Mouse (Mus musculus) left cerebral cortex, adult 2 months (tissue): ENCODE results near the gene Akap14. TPM values are rescaled to one million over a fixed set of nuclear protein-coding genes. Genes with fewer than 3 reads are reported as not detected.
"Not testable (repeated sequence)": the region's sequence is repeated elsewhere in the genome, so short reads cannot be mapped to it uniquely, and the experiment has no call there.

Source experiments
- DNase-seq, 2 experiments: peaks; one replicate each; pipeline ENCODE4 v3.0.0; 2021 to 2022; ENCODE audit warnings: low spot score in 2 of 2, mixed read lengths in 1 of 2; ENCODE audit errors: extremely low spot score in 1 of 2
- H3K27ac ChIP-seq: fragments of 200-600 bp; 2 replicates; pipeline ENCODE4 v1.8.1; 2022
- H3K4me3 ChIP-seq: fragments of 200-600 bp; 2 replicates; pipeline ENCODE4 v1.8.1; 2022
- CTCF ChIP-seq: fragments of 200-600 bp; IDR thresholded peaks from 2 replicates; pipeline ENCODE4 v1.8.1; 2022; ENCODE audit warnings: antibody characterized with exemption, mild to moderate bottlenecking, moderate library complexity
- intact Hi-C: fragments of 180-260 bp; cut with DNase I; formaldehyde crosslinking; loops from one replicate; pipeline ENCODE4 v1.15.1; 2025
- long read RNA-seq, 2 experiments: library from polyadenylated mRNA; stranded (forward); transcript quantifications; one replicate each; pipeline ENCODE4 v2.0.0; 2021; ENCODE audit warnings: borderline mapping rate in 2 of 2
- total RNA-seq, 2 experiments: library from RNA; stranded (reverse); gene quantifications; 2 replicates each; pipeline ENCODE4 v1.2.3; 2021

Akap14 gene
- total RNA-seq = not detected
- long read RNA-seq, experiment 1 = 0 reads
- long read RNA-seq, experiment 2 = 0 reads

DNA sequence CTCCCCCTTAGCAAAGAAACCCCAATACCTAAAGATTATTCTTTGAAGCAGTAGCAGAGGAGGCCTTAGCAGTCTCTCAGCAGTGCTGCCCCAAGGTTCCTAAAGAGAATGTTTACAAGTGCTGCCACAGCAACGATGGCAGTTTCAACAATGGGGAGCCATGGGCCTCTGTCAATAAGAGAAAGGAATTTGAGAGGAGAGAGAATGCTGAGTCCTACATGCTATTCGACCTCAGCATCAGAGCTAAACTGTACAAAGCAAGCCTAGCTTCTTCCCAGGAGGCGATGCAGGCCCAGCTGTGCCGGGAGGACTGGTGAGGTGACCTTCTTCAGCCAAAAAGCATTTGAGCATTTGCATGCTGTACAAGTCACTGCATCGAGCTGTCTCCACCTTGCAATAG lies at the start of gene Akap14:
Gene Akap14, minus strand, starts transcription at position 101 of the 400 bp plus-strand sequence.
- Histone ChIP-seq H3K27ac (no peak within 1 kb of the TSS), H3K4me3 (no peak within 1 kb of the TSS)
- intact Hi-C loops = no loop called here
- no peak for TF ChIP-seq CTCF
- no peak for DNase-seq

DNA sequence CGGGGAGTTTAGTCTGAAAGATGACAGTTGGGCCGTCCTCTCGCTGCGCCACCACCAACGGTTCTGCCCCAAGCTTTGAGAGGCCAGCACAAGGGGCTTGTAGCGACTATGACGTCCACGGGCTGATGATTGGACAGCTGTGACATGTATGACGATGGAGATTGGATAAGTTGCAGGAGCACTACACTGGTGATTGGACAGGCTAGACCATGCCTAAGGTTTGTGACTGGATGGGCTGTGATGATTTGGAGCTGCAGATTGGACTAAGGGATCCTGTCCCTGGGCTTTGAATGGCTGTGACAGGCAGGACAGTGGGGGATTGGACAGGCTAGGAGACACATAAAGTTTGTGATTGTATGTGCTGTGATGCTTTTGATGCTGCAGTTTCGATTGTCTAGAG lies 42.3 kb upstream of the Akap14 start, which contains the start of gene Gm9:
Gene Gm9, minus strand, starts transcription at position 101 of the 400 bp plus-strand sequence.
- no peak for TF ChIP-seq CTCF
- intact Hi-C loops = no loop called here
- no peak within 1 kb of the TSS for H3K27ac ChIP-seq
- DNase-seq = no peak
- H3K4me3 ChIP-seq = no peak within 1 kb of the TSS

DNA sequence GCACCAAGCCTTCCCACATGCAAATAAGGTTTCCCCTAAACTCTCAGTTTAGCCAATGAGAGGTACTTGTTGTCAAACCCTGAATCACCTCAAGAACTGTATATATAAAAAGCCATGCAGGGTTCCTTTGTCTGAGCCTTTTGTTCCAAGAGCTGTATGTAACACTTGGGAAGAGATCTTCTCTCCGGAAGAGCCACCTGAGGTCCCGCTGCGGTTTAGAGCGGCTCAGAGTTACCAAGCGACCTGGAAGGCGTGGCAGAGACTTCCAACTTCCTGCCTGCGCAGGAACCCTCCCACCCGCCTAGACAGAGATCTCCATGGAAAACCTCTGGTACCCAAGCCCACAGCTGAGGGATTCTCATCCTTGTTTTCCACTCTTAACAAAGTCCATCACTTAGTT lies 30.0 kb upstream of the Akap14 start:
- intact Hi-C loops = no loop called here
- no peak overlapping the region for H3K27ac ChIP-seq
- no peak for TF ChIP-seq CTCF
- DNase-seq = no peak
- no peak overlapping the region for H3K4me3 ChIP-seq

DNA sequence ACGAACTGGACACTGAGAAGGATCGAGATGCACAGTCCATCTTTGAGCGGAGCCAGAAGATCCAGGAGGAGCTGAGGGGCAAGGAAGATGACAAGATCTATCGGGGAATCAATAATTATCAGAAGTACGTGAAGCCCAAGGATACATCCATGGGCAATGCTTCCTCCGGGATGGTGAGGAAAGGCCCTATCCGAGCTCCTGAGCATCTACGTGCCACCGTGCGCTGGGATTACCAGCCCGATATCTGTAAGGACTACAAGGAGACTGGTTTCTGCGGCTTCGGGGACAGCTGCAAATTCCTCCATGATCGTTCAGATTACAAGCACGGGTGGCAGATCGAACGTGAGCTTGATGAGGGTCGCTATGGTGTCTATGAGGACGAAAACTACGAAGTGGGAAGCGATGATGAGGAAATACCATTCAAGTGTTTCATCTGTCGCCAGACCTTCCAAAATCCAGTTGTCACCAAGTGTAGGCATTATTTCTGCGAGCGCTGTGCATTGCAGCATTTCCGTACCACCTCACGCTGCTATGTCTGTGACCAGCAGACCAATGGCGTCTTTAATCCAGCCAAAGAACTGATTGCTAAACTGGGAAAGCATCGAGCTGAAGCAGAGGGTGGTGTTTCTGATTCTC lies 23.2 kb upstream of the Akap14 start:
- no peak for TF ChIP-seq CTCF
- peak; percentile 10 to 16 for DNase-seq
- Histone ChIP-seq H3K4me3 (peak overlapping the region; percentile 58), H3K27ac (peak overlapping the region; percentile 71)
- intact Hi-C loops = no loop called here

DNA sequence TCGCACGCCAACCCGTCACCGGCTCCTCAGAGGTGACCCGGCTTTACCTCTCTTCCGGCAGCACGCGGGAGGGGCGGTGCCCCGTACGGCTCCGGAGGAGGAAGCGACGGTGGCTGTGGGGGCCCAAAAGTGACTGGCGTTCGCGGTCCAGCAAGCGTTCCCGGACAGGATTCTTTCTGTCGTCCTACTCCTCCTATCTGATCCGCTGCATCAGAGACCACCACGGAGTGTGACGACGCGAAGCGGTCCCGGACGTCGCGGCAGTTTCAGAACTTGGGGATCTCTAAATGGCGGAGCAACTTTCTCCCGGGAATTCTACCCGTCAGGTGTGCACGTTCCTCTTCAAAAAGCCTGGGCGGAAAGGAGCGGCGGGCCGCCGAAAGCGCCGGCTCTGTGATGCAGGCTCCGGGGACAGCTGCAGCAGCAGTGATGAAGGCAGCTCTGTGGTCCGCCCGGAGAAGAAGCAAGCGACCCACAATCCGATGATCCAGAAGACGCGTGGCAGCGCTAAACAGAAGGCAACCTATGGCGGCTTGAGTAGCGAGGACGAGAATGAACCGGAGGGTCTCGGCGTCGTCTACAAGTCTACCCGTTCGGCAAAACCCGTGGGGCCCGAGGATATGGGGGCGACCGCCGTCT lies 22.6 kb upstream of the Akap14 start, which contains the start of the genes Ndufa1 and Rnf113a1:
Gene Ndufa1, minus strand, starts transcription at position 59 of the 639 bp plus-strand sequence.
Gene Rnf113a1, plus strand, starts transcription at position 141 of the 639 bp plus-strand sequence.
- peak within 1 kb of the TSS; percentile 71 for H3K27ac ChIP-seq
- DNase-seq = peak; percentile 84 to 85
- no peak for TF ChIP-seq CTCF
- intact Hi-C loops = no loop called here
- H3K4me3 ChIP-seq = peak within 1 kb of the TSS; percentile 58

DNA sequence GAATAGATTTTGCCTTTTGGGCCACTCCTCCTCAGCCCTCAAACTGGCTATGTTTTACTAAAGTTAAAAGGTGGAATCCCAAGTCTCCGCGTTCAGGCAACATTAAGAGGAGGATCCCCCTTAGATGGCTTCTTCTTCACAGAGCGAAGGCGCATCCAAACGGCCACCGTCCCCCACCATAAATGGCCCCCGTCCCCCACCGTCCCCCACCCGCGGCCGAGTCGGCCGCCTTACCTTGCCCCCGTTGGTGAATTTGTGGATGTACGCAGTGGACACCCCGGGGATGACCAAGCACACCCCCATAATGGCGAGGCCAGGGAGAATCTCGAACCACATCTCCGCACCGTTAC lies 22.1 kb upstream of the Akap14 start:
- TF ChIP-seq CTCF = no peak
- no peak for DNase-seq
- intact Hi-C loops = no loop called here
- Histone ChIP-seq H3K27ac (peak overlapping the region; percentile 71), H3K4me3 (peak overlapping the region; percentile 58)

DNA sequence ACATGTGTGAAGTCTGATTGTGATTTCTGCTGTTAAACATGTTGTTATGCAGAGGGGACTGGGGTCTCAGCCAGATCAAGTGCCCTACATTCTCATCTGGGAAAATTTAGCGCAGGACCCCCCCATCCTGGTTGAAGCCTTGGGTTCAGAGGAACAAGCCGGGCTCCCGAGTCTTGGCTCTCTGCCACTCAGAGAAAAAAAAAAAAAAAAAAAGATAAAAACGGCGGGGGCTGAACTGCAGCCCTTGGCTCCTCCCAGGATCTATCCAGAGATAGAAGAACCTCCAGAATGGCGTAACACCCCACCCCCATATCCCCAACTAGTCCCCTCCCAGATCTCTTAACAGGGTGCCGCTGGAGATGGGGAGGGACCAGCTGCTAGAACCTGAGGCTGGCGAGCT lies 15.8 kb upstream of the Akap14 start:
- H3K4me3 ChIP-seq, DNase-seq, H3K27ac ChIP-seq, intact Hi-C loops: not testable (repeated sequence)

DNA sequence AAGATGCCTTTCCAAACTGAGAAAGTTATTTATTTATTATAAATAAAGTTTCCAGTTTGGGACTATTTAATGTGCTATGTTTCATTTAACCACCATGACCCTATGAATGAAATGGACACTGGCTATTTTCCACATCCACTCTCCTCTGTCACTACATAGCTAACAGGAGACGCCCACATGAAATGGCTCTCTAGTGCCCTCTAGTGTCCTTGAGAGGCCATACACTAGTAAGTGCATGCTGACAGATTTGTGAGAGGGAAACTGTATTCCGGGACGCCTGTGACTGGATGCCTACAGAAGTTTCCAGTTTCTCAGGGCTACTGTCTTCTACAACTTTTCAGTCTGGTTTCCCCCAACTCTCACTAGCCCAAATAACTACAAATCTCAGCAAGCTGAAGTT lies 1.6 kb downstream of the Akap14 start:
- peak; percentile 65 for TF ChIP-seq CTCF
- intact Hi-C loops = no loop called here
- no peak overlapping the region for H3K27ac ChIP-seq
- no peak overlapping the region for H3K4me3 ChIP-seq
- no peak for DNase-seq

DNA sequence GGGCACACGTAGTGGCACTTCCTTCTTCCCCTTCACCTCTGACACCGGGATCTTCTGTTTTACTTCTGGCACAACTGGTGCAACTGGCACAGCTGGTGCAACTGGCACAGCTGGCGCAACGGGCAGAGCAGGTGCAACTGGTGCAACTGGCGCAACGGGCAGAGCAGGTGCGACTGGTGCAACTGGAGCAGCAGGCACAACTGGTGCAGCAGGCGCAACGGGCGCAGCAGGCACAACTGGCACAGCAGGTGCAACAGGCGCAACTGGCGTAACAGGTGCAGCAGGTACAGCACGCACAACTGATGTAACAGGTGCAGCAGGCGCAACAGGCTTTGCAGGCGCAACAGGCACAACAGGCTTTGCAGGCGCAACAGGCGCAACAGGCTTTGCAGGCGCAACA lies 5.5 kb downstream of the Akap14 start:
- no peak overlapping the region for H3K27ac ChIP-seq
- no peak overlapping the region for H3K4me3 ChIP-seq
- no peak for TF ChIP-seq CTCF
- intact Hi-C loops = no loop called here
- no peak for DNase-seq

DNA sequence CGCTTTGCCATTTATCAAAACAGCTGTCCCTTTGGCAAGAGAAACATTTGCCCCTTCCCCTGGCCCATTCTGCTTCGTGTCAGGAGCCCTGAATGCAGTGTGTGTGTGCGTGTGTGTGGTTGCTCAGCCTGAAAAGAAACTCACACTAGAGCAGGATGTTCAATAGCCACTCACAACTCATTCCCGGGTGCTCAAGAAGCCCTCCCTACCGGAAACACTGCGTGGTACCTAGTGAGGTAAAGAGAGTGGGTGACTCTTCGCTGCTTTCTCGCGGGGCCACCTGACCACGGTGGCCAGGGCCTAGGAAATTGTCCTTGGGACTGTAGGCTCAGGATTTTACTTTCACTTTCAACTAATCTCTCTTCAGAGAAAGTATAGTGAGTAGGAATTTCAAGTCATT lies 7.5 kb downstream of the Akap14 start:
- no peak overlapping the region for H3K4me3 ChIP-seq
- TF ChIP-seq CTCF = no peak
- DNase-seq = no peak
- no peak overlapping the region for H3K27ac ChIP-seq
- intact Hi-C loops = no loop called here

DNA sequence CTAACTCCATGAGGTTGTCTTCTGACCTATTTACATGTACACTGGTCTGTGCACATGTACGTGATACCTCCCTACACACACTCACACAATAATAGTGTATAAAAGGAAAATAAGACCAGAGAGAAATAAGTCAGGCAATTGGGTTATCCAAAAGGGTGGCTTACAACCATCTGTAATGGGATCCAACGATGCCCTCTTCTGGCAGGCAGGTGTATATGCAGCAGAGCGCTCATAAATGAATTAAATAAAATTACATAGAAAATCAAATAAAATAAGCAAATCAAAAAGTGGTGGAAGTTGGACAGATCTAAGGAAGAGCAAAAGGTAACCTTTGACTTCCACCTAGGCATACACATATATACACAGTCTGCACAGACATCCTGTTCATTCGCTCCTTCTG lies 10.8 kb downstream of the Akap14 start:
- DNase-seq = no peak
- Histone ChIP-seq H3K27ac (no peak overlapping the region), H3K4me3 (no peak overlapping the region)
- intact Hi-C loops = no loop called here
- peak; percentile 52 for TF ChIP-seq CTCF

DNA sequence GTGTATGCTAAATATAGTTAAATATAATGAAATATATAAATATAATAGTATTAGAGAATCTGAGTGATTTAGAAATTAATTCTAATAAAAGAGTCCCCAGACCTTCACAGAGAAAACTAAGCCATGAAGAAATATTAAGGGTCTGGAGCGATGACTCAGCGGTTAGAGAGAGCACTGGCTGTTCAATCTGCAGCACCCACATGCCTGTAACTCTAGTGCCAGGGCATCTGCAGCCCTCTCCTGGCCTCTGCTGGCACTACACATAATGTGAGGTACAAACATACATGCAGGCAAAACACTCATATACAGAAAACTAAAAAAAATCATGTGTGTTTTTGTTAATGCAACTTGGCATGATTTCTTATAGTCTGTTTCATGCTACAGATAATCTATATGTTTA lies 23.7 kb downstream of the Akap14 start:
- no peak overlapping the region for H3K27ac ChIP-seq
- DNase-seq = no peak
- no peak overlapping the region for H3K4me3 ChIP-seq
- intact Hi-C loops = loop anchor here (5.0 kb wide), 1 partner anchor 53 kb away; no protein-coding TSS in a partner anchor
- peak; percentile 3 for TF ChIP-seq CTCF

DNA sequence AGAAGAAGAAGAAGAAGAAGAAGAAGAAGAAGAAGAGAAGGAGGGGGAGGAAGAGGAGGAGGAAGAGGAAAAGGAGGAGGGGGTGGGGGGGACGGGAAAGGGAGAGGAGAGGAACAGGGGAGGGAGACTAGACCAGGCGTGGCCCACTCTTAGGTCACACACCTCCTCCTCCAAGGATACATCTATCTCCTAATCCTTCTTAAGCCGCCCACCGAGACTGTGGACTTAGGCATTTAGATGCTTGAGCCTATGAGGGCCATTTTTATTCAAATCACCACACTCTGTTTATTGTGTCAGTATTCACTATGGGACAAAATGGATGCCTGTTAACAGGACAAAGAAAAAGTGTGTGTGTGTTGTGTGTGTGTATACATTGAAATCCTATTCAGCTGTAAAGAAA lies 24.1 kb downstream of the Akap14 start:
- H3K4me3 ChIP-seq, DNase-seq, intact Hi-C loops, H3K27ac ChIP-seq: not testable (repeated sequence)
